In the genomic region with DNA sequence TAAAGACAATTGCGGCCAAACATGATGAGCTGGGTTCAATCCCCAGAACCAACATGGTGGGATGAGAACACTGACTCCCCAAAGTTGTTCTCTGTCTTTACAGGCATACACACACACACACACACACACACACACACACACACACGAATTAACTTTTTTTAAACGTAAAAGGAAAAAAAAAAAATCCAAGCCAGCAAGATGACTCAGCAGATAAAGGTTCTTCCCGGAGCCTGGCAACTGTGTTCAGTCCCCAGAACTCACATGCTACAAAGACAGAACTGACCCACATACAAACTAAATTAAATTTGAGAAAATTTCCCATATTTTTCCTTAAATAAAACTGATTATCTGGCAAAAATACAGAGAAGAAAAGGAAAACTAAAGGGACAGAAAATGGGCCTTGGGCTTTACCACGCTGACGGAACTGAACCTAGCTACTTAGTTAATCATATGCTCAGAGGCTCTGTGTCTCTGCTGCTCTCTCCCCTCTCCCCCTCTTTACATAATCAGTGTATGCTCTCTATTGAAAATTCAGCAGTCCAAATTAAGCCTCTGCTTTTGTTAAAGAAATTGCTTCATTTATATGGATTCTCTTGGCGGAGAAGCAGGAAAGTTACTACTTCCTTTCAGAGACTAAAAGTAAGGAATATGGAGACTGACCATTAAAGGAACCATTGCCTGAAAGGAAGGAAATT, we compare ENCODE assay signal across 21 mouse cellular contexts. TPM values are rescaled to one million over a fixed set of nuclear protein-coding genes. Genes with fewer than 3 reads are reported as not detected.
DNase-seq lines count a peak whose midpoint lies in the region; ATAC-seq and TF ChIP-seq lines count a peak whose summit lies in the region.
"Had no signal": no experiment of that assay in that cellular context is flagged by ENCODE, and none has a peak within 500 bp of the region (broad histone marks: within the 10 kb centered on the region; RNA-seq: fewer than 3 reads in every experiment).

No protein-coding gene starts in this region.

- H3K36me3 ChIP-seq in liver, adult 2 months (ENCODE audit: control insufficient read depth, insufficient read depth, low read length), result peaks cover 14% of the 10 kb centered on the region
- no peaks in the 10 kb centered on the region for H3K36me3 ChIP-seq in liver, embryonic 12.5 days
- H3K36me3 ChIP-seq: forebrain, embryonic 15.5 days; hindbrain, embryonic 15.5 days; liver, embryonic 15.5 days had no signal

- TF ChIP-seq CTCF in liver, adult 2 months (IDR thresholded peaks at IDR 0.05; ENCODE audit: low read depth, low read length), result no peak

- H3K4me3 ChIP-seq in liver, adult 2 months (ENCODE audit: insufficient read depth, low read depth, low read length), result no peak overlapping the region
- no peak overlapping the region for H3K4me3 ChIP-seq in liver, embryonic 12.5 days
- H3K4me3 ChIP-seq: forebrain, embryonic 15.5 days; hindbrain, embryonic 15.5 days; liver, embryonic 15.5 days had no signal

- H3K27ac ChIP-seq in liver, adult 2 months (replicated peaks; ENCODE audit: insufficient read depth, low read depth, low read length), result peak overlapping the region; percentile 20; the same call in 1 of the 2 replicates
- H3K27ac ChIP-seq in liver, embryonic 12.5 days, result no peak overlapping the region
- H3K27ac ChIP-seq: forebrain, embryonic 15.5 days; hindbrain, embryonic 15.5 days; liver, embryonic 15.5 days had no signal

- no peaks in the 10 kb centered on the region for H3K9me3 ChIP-seq in liver, embryonic 12.5 days (replicated peaks)
- H3K9me3 ChIP-seq: forebrain, embryonic 15.5 days; hindbrain, embryonic 15.5 days; liver, embryonic 15.5 days had no signal

- ATAC-seq in liver, embryonic 12.5 days, result no peak
- ATAC-seq in megakaryocyte progenitor cell, adult 5-6 weeks (replicated peaks; ENCODE audit: poor library complexity), result peak; percentile 1; the same call in 1 of the 2 replicates
- ATAC-seq: forebrain, embryonic 15.5 days; intestine, postnatal 0 days had no signal

- H3K27me3 ChIP-seq in liver, adult 2 months (ENCODE audit: control insufficient read depth, insufficient read depth, low read length), result no peaks in the 10 kb centered on the region
- no peaks in the 10 kb centered on the region for H3K27me3 ChIP-seq in liver, embryonic 12.5 days (replicated peaks)
- H3K27me3 ChIP-seq: forebrain, embryonic 15.5 days; hindbrain, embryonic 15.5 days; liver, embryonic 15.5 days had no signal

- H3K4me1 ChIP-seq in liver, adult 2 months (ENCODE audit: control insufficient read depth, insufficient read depth, low read length), result peaks cover 10% of the 10 kb centered on the region
- peaks cover 3% of the 10 kb centered on the region; the same call in 1 of the 2 replicates for H3K4me1 ChIP-seq in liver, embryonic 12.5 days
- H3K4me1 ChIP-seq: forebrain, embryonic 15.5 days; hindbrain, embryonic 15.5 days had no signal

- DNase-seq in adrenal gland, adult 2 months, result peak; percentile 10
- no peak for DNase-seq in adrenal gland, postnatal 4 days (ENCODE audit: low spot score in 2 of 2)
- peak; percentile 58 for DNase-seq in liver, adult 2 months (ENCODE audit: extremely low read depth, low read depth, low spot score)
- peak; percentile 66 for DNase-seq in R1 (ENCODE audit: low read depth, low spot score)
- DNase-seq in layer of hippocampus, adult 8-10 months (ENCODE audit: low spot score in 2 of 2), result no peak
- no peak for DNase-seq in urinary bladder, postnatal 10 days (ENCODE audit: low spot score)
- DNase-seq: cerebellum, adult 2 months; gastrocnemius, postnatal 14 days; left cerebral cortex, postnatal 4 days; midbrain, embryonic 14.5 days; thymus, adult 2 months had no signal

- TF ChIP-seq POLR2A in liver, adult 2 months (IDR thresholded peaks at IDR 0.05; ENCODE audit: extremely low read depth, insufficient read depth, low read length), result no peak

- H3K4me2 ChIP-seq in liver, embryonic 12.5 days, result no peak overlapping the region
- H3K4me2 ChIP-seq: forebrain, embryonic 15.5 days; hindbrain, embryonic 15.5 days had no signal

- H3K79me2 ChIP-seq in liver, adult 2 months (ENCODE audit: control insufficient read depth, insufficient read depth, low read length), result peaks cover 21% of the 10 kb centered on the region; the same call in 1 of the 2 replicates

- WGBS in liver, adult 2 months, result 19% methylated on average over 7 of the region's 7 CpGs
- WGBS in liver, embryonic 12.5 days (ENCODE audit: insufficient replicate concordance), result 59% methylated on average over 7 of the region's 7 CpGs

- no peak overlapping the region; the same call in 1 of the 2 replicates for H3K9ac ChIP-seq in liver, adult 2 months (ENCODE audit: low read depth, low read length)
- H3K9ac ChIP-seq in liver, embryonic 12.5 days, result no peak overlapping the region
- H3K9ac ChIP-seq: forebrain, embryonic 15.5 days; hindbrain, embryonic 15.5 days; liver, embryonic 15.5 days had no signal

RNA-seq across cellular contexts. Expression of a gene that starts 10.0 kb away (rescaled TPM):
- total RNA-seq in adrenal gland, adult 2 months (2021), result 1 to 10 TPM; 1.6 to 2.0 TPM
- 0.21 and 0.59 TPM in 2 replicates for polyA plus RNA-seq in adrenal gland, adult 2 months (2012; rRNA removed)
- 1 to 10 TPM; 4.6 to 5.2 TPM for total RNA-seq in adrenal gland, postnatal 4 days (2021)
- 50.9 and 53.5 TPM in 2 replicates for total RNA-seq in liver, adult 2 months (2014; rRNA removed)
- 26.4 and 30.0 TPM in 2 replicates for polyA plus RNA-seq in liver, adult 2 months (2012; rRNA removed)
- polyA plus RNA-seq in liver, embryonic 12.5 days (2016; fragmentation: Nextera tagmentation; extraction: Ambion mirVana), result 9.3 and 10.7 TPM in 2 replicates
- 4.5 and 5.4 TPM in 2 replicates for total RNA-seq in megakaryocyte progenitor cell, adult 5-6 weeks (2015)
- 4.1 and 4.8 TPM in 2 replicates for total RNA-seq in megakaryocyte progenitor cell, adult 5-6 weeks (2017)
- 1 to 10 TPM; 2.6 to 3.6 (median 3.2) TPM for total RNA-seq in layer of hippocampus, adult 8-10 months (2022)

RNA-seq across cellular contexts. Expression of a gene that starts 16.5 kb away (rescaled TPM):
- not detected for total RNA-seq in adrenal gland, adult 2 months (2021)
- not detected in 2 replicates for polyA plus RNA-seq in adrenal gland, adult 2 months (2012; rRNA removed)
- total RNA-seq in adrenal gland, postnatal 4 days (2021), result not detected
- not detected in 2 replicates for total RNA-seq in liver, adult 2 months (2014; rRNA removed)
- polyA plus RNA-seq in liver, adult 2 months (2012; rRNA removed), result not detected in 2 replicates
- polyA plus RNA-seq in liver, embryonic 12.5 days (2016; fragmentation: Nextera tagmentation; extraction: Ambion mirVana), result not detected in 2 replicates
- total RNA-seq in megakaryocyte progenitor cell, adult 5-6 weeks (2015), result not detected in 2 replicates
- total RNA-seq in megakaryocyte progenitor cell, adult 5-6 weeks (2017), result not detected in 2 replicates
- not detected for total RNA-seq in layer of hippocampus, adult 8-10 months (2022)
- total RNA-seq: gastrocnemius, postnatal 14 days; heart, postnatal 10 days; left cerebral cortex, postnatal 4 days had no signal
- polyA plus RNA-seq: cortical plate, adult 2 months; embryonic facial prominence, embryonic 14.5 days; intestine, postnatal 0 days; liver, embryonic 15.5 days; midbrain, embryonic 14.5 days; neural tube, embryonic 11.5 days; thymus, adult 2 months had no signal

RNA-seq across cellular contexts. Expression of a gene that starts 20.7 kb away (rescaled TPM):
- 10 to 100 TPM in 1 of 2 experiments, 1 to 10 TPM in 1; 7.8 to 17.1 TPM for total RNA-seq in adrenal gland, adult 2 months (2021)
- polyA plus RNA-seq in adrenal gland, adult 2 months (2012; rRNA removed), result 9.0 and 11.1 TPM in 2 replicates
- 10 to 100 TPM; 15.5 to 19.3 TPM for total RNA-seq in adrenal gland, postnatal 4 days (2021)
- 4.1 and 5.3 TPM in 2 replicates for total RNA-seq in liver, adult 2 months (2014; rRNA removed)
- polyA plus RNA-seq in liver, adult 2 months (2012; rRNA removed), result 3.1 and 3.5 TPM in 2 replicates
- polyA plus RNA-seq in liver, embryonic 12.5 days (2016; fragmentation: Nextera tagmentation; extraction: Ambion mirVana), result 11.0 and 12.2 TPM in 2 replicates
- 15.3 and 15.8 TPM in 2 replicates for total RNA-seq in megakaryocyte progenitor cell, adult 5-6 weeks (2015)
- 9.0 and 10.8 TPM in 2 replicates for total RNA-seq in megakaryocyte progenitor cell, adult 5-6 weeks (2017)
- 10 to 100 TPM; 39.0 to 53.4 (median 42.7) TPM for total RNA-seq in layer of hippocampus, adult 8-10 months (2022)

Comparison
In these comparisons a context has a peak if more than half of its experiments do, and no peak if none do; other contexts are left out.
1. DNase-seq: peak in adrenal gland, adult 2 months (single experiment), liver, adult 2 months (single experiment) and R1 (single experiment); none in adrenal gland, postnatal 4 days (0 of 2), layer of hippocampus, adult 8-10 months (0 of 2) and urinary bladder, postnatal 10 days (single experiment).